Mouse (Mus musculus) adrenal gland, postnatal 4 days (tissue): ENCODE measurements around the gene Fam69a. TPM values are rescaled to one million over a fixed set of nuclear protein-coding genes. Genes with fewer than 3 reads are reported as not detected.
"Not testable (repeated sequence)": the region's sequence is repeated elsewhere in the genome, so short reads cannot be mapped to it uniquely, and the experiment has no call there.

Source experiments
- DNase-seq, 2 experiments: peaks; one replicate each; pipeline ENCODE4 v3.0.0; 2021 to 2022; ENCODE audit warnings: low spot score in 2 of 2, mixed read lengths in 2 of 2
- total RNA-seq, 2 experiments: library from RNA; stranded (reverse); gene quantifications; 2 replicates each; pipeline ENCODE4 v1.2.3; 2021

The Fam69a gene
- total RNA-seq, 2 experiments from 2014 or later, result 9.8 to 10.1 TPM

DNA sequence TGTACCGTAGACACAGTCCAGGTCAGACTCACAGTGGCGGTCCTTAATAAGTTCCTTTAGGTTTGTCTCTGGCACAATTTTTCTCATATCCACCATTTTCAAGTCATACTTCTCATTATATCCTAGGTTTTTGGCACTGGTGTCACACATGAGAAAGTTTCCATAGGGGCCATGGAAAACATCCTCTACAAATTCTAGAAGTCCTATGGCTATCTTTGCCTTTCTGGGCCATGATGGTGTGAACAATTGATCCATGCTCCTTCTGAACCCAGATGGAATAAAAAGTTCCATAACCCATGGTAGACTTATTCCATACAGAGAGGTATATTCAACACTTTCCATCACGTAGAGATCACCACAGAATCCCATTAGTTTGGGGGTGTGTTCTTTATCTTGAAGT lies 77.2 kb downstream of the Fam69a start:
- no peak for DNase-seq

DNA sequence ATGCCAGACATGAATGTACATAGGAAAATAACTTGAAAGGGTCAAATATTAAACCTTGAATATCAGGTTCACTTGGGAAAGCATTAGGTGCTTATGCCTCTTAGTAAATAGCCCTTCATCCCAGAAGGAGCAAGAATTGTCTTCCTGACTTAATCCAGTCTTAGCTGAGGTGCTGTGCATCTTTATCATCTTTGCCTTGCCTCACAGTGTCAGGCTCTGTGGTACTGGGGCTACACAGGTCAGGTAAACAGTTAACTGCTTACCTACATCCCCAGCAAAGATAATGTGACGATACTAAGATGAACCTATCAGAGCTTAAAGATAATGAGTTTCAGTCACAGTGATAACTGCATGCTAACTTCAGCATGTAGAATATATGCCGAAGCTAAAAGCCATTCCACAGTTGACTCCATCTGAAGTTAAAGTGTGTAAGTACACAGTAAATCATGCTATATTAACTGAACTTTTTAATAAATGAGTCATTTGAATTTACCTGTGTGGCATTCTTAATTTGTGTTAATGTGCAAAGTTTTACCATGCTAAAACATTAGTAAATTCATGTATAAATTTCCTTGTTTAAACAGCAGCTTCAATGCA lies 78.3 kb downstream of the Fam69a start:
- no peak for DNase-seq

DNA sequence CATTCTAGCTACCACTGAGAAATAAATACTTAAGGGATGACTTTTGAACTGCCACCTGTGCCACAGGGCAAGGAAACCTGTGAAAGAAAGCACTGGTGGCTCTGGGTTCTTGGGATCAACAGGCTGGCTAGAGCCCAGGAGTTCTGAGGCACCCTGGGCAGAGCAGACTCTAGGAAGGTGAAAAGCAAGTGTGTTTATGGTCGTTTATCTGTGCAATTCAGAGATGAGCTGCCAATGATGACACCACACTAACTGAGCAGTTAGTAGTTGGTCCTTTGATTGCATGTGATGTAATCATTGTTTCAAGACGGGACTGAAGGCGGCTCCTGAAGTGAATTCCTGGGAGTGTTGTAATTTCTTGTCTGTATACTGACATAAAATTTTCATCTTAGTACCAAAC lies 82.6 kb downstream of the Fam69a start:
- DNase-seq, result no peak

DNA sequence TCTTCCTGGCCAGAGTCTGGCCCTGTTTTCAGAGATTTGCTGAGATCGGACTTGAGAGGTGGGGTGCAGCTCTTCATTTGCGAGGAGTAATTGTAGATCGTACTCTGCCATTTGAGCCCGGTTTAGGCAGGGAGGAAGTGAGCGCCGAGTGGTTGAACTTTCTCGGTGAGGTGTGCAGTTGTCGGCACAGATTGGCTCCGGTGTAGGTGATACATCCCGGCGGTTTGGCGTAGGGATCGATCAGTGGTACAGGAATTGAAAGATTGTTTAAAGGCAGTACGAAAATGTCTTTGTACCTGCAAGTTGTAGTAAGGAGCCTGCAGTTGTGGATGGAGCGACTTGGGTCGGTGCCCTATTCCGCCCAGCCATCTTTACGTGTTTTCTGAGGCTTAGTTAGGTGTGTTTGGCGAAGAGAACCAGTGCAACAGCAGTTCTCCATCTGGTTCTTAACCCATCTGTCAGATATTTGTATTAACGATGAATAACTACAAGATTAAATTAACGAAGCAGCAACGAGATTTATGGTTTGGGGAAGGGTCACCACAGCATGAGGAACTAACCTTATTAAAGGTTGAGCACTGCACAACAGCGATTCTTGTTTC lies 85.8 kb downstream of the Fam69a start:
- DNase-seq, result peak in 1 of 2 experiments; percentile 4

DNA sequence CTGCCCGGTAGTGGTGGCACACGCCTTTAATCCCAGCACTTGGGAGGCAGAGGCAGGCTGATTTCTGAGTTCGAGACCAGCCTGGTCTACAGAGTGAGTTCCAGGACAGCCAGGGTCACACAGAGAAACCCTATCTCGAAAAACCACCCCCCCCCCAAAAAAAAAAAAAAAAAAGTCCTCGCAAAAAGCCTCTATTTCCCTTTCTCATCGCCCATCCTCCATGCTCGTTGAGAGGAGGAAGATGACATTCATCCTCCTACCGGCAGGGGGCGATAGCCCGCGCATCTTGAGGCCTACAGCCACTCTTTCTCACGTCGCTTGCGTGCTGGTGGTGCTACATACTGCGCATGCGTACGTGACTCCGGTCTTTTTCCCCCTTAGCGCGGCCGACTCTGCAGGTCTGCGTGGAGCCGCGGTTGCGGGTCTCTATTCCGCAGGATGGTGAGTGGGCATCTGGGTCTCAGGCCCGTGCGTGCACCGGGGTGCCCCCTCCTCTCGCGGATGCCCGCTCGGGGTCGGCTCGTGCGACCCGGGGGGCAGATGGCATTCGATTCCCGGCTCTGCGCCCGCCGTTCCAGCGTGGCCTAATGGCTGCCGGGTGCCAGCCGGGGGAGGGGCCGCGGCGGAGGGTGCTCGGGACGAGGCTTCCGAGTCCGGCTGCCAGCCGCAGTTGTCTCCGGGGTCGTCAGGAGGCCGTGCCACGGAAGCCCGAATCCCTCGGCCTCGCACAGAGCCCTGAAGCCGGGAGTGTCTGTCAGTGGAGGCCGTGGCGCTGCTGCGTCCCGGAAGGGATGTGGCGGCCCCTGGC lies 86.5 kb downstream of the Fam69a start, which contains the start of gene Rpl5:
TSS of gene Rpl5 (plus strand) at position 297 of the 808 bp plus-strand sequence.
- peak; percentile 87 to 90 for DNase-seq

DNA sequence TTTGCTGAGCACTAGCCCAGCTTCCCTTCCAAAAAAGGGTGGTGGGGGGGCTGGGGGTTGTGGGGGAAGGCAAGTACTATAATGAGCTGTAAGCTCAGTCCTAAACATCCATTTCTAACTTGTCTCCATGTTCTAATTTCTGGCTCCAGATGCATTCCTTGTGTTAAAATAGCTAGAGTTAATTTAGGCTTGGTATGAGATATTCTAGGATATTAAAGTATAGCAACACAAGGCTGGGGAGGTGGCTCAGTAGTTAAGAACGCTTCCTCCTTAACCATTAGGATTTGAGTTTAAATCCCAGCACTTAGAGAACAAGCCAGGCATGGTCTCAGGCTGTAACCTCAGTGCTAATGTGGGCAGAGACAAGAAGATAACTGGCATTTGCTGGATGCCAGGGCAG lies 90.6 kb downstream of the Fam69a start:
- no peak for DNase-seq

DNA sequence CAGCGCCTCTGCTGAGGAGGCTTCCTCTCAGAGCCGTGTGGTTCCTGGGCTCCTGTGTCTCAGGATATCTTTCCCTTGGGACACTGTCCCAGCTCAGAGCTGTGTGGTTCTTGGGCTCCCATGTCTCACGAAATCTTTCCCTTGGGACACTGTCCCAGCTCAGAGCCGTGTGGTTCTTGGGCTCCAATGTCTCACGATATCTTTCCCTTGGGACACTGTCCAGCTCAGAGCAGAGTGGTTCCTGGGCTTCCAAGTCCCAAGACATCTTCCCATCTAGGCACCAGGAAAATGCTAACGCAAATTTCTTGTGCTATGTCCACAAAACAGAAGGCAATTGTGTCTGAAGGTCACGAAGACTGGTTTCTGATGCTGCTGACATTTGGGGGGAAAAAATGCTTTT lies 92.2 kb downstream of the Fam69a start:
- no peak for DNase-seq

DNA sequence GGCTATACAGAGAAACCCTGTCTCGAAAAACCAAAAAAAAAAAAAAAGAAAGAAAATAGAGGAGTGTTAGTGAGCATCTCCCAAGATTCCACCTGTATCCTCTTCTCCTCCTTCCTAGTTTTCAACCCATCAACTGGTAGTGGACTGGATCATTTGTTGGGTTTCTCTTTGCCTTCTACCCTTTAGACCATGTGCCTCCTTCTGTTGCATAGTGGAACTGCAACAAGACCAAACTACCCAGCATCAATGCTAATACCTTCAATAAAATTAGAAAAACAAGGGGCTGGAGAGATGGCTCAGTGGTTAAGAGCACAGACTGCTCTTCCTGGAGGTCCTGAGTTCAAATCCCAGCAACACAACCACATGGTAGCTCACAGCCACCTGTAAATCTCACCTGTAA lies 95.4 kb downstream of the Fam69a start:
- not testable (repeated sequence) for DNase-seq

DNA sequence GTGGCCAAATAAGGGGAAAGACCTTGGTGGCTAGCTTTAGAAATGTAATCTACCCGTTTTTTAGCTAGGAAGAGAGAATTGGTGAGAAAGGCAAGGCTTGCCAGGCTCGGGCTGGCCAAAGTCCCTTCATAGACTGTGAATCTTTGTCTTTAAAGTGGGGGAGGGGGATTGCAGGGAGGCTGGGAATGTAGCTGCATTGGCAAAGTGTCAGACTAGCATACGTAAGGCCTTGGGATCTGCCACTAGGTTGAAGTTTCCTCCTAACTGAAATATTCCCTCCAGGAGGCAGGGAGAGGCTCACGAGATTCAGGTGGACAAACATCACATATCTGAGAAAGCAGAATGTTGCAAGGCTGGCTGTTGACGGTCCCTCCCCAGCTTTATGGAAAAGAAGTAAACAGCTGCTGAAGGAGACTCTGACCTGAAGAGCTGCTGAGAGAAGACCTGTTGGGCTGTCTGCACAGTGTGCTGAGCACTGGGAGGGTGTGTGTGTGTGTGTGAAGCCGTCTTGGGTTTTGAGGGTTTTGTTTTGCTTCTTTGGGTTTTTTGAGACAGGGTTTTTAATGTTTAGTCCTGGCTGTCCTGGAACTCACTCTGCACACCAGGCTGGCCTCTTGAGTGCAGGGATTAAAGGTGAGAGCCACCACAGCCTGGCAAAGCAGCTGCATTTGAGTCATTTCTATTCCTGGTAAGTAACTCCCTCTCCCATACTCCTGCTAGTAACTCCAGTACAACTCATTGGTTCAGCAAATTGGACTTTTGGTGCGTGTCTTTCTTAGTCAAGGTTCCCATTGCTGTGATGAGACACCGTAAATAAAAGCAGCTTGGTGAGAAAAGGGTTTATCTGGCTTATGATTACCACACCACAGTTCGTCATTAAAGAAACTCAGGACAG lies 96.6 kb downstream of the Fam69a start:
- no peak for DNase-seq

DNA sequence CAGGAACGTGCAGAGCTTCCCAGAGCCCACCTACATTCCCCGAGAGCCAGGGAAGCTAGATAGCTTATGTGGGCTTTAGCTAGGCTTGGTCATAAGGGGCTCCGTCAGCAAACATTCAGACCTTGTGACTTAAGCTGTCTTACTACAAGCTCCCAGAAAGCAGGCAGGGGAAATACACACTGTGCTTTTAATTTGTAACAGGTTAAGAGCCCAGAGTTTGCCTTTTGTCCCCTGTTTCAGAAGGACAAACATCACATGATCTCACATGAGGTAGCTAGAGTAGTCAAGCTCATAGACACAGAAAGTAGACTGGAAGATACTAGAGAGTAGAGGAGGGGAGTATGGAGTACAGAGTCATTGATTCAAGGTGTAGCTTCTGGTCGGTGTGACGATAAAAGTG lies 106.2 kb downstream of the Fam69a start:
- DNase-seq, result no peak

DNA sequence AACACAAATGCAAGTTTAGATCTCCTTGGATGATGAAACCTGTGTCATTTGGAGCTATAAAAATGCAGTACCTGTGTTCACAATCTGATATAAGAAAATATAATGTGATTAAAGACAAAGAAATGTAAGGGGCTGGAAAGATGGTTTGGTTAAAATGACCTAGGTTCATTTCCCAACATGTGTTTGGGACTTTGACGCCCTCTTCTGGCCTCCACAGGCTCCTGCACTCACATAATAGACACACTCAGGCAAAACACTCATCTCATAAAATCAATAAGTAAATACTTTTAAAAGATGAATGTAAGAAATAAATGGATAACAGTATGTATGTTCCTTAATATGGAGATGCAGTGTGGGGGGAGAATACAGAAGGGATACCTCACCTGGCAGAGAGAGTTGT lies 109.8 kb downstream of the Fam69a start:
- DNase-seq, result no peak

DNA sequence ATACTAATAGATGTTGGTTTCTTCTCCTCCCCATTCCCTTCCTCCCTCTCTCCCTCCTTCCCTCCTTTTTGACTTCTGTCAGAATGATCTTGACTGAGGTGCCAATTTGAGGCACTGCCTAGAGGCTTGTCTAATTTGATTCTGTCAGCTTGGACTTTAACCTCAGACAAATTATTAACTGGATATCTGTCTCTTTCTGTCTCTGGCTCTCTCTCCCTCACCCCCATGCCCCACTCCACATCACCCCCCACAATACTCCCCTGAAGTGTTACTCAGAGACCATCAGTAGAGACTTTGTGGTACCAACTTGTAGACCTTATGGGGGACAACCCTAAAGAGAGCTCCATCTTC lies 111.6 kb downstream of the Fam69a start:
- DNase-seq, result no peak

DNA sequence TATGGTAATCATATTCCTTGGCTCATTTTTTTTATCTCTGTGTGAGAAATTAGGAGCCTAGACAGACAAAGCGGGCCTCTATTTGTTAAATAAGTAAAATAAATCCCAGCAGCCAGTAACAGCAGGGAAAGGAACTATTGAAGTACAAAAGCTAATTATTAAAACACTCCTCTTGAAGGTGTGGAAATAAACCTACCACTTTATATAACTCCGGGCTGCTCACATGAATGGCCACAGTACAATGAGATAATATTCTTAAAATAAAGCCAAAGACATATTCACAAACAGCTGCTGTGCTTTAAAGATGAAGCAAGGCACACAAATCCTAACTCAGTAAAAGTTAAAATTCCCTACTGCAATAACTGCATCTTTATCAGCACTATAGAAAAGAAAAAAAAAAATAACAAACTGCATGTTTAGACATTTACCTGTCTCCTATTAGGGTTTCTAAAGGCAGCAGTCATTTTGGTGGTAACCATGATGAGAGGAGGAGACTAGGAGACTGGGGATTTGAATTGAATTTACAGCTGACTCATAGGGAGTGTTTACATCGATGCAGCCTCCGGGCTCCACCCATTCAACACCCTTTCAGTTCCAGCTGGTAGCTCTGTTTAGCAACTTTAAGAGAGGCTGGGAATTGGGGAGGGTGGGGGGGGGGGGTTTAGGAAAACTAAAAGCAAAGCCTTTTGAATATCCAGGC lies 112.2 kb downstream of the Fam69a start, which contains the start of gene Evi5:
TSS of gene Evi5 (minus strand) at position 547 of the 700 bp plus-strand sequence.
- DNase-seq, result no peak

DNA sequence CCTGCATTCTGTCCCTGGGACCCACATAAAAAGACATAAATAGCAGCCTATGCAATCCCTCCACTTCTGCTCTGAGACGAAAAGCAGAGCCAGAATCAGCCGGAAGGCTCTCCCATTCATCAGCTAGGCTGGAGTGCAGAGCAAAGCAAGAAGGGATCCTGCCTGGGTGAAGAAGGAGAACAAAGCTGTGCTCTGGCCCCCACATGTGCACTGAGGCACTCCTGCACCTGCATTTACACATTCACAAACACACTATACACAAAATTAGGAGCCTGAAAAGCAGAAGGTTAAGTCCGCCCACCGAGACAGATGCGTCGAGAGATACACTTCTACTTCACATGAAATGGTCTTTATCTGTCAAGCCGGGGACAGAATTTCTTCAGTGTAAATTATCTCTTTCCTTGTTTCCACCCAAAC lies 113.0 kb downstream of the Fam69a start:
- no peak for DNase-seq

DNA sequence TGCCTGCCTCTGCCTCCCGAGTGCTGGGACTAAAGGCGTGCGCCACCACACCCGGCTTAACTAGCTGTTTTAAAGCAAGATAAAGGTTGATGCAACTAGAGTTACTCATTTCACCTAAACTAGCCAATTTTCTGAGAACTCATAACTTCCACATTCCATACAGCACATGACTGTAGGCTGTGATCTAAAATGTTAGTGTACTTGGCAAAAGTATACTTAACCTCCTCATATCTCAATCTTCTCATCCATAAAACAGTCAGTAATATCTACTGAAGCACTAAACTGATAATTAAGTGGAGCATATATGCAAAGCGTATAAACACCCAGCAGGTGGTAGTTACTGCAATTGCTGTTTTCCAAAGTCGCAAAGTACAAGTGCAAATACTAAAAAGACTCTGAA lies 113.6 kb downstream of the Fam69a start:
- no peak for DNase-seq

DNA sequence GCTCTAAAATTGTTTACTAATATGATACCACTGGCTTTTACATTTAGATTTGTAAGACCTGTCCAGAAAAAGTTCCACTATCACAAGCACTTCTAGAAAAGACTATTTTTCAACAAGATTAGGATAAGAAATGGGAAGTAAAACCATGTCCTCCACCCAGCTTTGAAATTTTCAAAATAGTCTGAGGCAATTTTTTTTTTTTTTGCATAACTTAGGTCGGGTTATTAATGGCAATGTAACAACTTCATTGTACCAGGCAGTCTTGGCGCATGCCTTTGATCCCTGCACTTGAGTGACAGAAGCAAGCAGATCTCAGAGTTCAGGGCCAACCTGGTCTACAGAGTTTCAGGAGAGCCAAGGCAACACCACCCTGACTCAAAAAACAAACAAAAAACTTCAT lies 117.2 kb downstream of the Fam69a start:
- no peak for DNase-seq

DNA sequence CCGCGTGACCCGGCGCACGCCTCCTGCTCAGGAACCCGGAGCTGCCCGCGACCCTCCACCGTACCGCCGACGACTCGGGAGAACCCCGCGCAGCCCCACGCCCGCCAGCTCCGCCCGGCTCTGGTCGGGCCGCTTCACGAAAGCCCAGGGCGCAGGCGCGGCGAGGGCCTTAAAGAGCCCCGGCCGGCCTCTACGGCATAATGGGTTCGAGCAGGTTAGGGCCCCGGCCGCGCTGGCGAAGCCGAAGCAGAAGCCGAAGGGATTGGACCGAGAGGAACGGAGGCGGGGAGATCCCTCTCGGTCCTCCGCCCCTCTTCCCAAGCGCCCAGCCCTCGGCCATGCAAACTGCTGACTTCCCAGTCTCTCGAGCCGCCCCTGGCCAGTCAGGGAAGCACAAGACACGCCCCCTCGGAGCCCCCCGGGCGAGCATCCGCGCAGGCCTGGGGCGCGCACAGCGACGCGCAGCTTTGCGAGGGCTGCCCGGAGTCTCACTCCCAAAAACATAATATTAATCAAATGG lies 117.9 kb downstream of the Fam69a start:
- DNase-seq, result peak; percentile 69 to 86

DNA sequence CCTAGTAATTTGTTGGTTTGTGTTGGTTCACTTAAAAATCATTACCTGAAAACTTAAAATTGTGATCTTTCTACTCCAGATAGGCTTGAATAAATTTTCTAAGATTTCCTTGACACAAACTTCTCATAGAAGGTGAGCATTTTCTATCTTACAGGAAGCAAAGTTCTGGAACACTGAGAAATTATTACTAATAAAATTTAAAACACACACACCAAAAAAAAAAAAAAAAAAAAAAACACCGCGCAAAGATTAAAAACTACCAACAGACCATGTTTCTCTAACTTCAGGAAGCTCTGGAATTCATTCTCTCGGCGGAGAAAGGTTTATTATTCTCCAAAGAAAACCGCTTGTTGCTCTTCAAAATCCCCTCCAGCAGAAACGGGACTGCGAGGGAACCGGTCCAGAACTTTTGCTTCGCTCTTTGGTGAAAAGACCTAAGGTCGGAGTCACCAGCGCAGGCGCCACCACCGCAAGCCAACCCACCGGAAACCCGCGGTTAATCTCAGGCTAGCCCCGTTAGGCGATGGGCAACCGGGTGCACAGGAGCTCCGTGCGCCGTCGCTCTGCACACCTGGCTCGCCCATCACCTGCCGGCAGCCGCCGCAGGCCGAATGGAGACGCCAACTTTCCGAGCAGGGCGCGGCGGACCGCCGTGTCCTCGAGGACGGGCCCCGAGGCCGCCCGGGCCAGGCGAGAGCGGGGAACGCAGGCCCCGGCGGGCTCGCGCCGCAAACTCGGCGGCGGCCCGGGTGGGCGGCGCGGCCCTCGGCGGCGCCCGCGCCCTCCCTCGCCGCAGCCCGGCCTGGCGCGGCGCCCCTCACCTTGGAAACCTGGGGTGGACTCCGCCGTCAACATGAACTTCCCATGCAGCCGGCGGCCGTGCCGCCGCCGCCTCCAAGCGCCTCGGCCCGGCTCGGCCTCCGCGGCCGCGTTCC lies 118.6 kb downstream of the Fam69a start:
- DNase-seq, result peak; percentile 25 to 28
